Mouse (Mus musculus) intestine, postnatal 0 days (tissue): ENCODE measurements around the gene Tshz2. TPM values are rescaled to one million over a fixed set of nuclear protein-coding genes. Genes with fewer than 3 reads are reported as not detected.

ENCODE experiments used
- ATAC-seq: fragments of 200-750 bp; cut with Nextera tagmentation; 2 replicates; pipeline ENCODE4 v1.8.0; 2017; ENCODE audit warnings: mild to moderate bottlenecking, moderate TSS enrichment, moderate library complexity
- H3K27ac ChIP-seq: fragments of 300-500 bp; sonication (generic); 2 replicates; pipeline ENCODE4 v1.5.1; 2014; ENCODE audit warnings: mild to moderate bottlenecking, low read depth, low read length, moderate library complexity
- H3K27me3 ChIP-seq: fragments of 300-500 bp; sonication (generic); replicated peaks from 2 replicates; pipeline ENCODE4 v1.6.1; 2014; ENCODE audit warnings: low read length, mixed read lengths; ENCODE audit not compliant: control insufficient read depth, insufficient read depth
- H3K36me3 ChIP-seq: fragments of 300-500 bp; sonication (generic); 2 replicates; pipeline ENCODE4 v1.6.1; 2014; ENCODE audit warnings: mild to moderate bottlenecking, moderate library complexity; ENCODE audit not compliant: control insufficient read depth, insufficient read depth
- H3K4me1 ChIP-seq: fragments of 300-500 bp; sonication (generic); replicated peaks from 2 replicates; pipeline ENCODE4 v1.6.1; 2014; ENCODE audit warnings: antibody characterized with exemption, low read length, mixed read lengths; ENCODE audit not compliant: control insufficient read depth, insufficient read depth
- H3K4me2 ChIP-seq: fragments of 300-500 bp; sonication (generic); replicated peaks from 2 replicates; pipeline ENCODE4 v1.6.1; 2014; ENCODE audit warnings: low read depth, mild to moderate bottlenecking, moderate library complexity
- H3K4me3 ChIP-seq: fragments of 300-500 bp; sonication (generic); 2 replicates; pipeline ENCODE4 v1.5.1; 2014; ENCODE audit warnings: low read depth, low read length
- H3K9ac ChIP-seq: fragments of 300-500 bp; sonication (generic); 2 replicates; pipeline ENCODE4 v1.6.1; 2014; ENCODE audit warnings: mild to moderate bottlenecking, low read depth, low read length
- H3K9me3 ChIP-seq: fragments of 300-500 bp; sonication (generic); 2 replicates; pipeline ENCODE4 v1.6.1; 2016; ENCODE audit warnings: mixed run types; ENCODE audit not compliant: control insufficient read depth
- CTCF ChIP-seq: sonication (generic); IDR thresholded peaks from 2 replicates; pipeline ENCODE4 v1.5.1; 2016; ENCODE audit warnings: low read depth, mild to moderate bottlenecking, control low read depth, antibody characterized with exemption, moderate library complexity
- WGBS: fragments of 180-500 bp; shearing (Covaris S2); extraction: QIAGEN DNeasy Blood & Tissue Kit; methylation state at CpG from one replicate; pipeline ENCODE4 v1.1.7; 2014; 5-methylcytosine and 5-hydroxymethylcytosine counted together
- polyA plus RNA-seq: library from polyadenylated mRNA; unstranded; fragments of >200 nt; fragmentation: Nextera tagmentation; extraction: Ambion mirVana; gene quantifications from 2 replicates; pipeline ENCODE4 v1.2.1, GENCODE M21; 2015

Gene Tshz2
- polyA plus RNA-seq, 1 experiment from 2014 or later, result 6.3 TPM

GRCm38 (mm10) chr2:169621201-169621710 lies 11.6 kb upstream of the Tshz2 start:
- H3K9me3 ChIP-seq, result no peaks in the 10 kb centered on the region
- 0 out of 2 replicates have a peak overlapping the region, but pooled peaks have one; percentile 9 for H3K27ac ChIP-seq
- H3K4me1 ChIP-seq, result no peaks in the 10 kb centered on the region
- H3K36me3 ChIP-seq, result no peaks in the 10 kb centered on the region; the same call in 1 of the 2 replicates
- H3K4me3 ChIP-seq, result 0 out of 2 replicates have a peak overlapping the region, but pooled peaks have one; percentile 16
- peak; percentile 49 for TF ChIP-seq CTCF
- ATAC-seq, result no peak
- H3K4me2 ChIP-seq, result peak overlapping the region; percentile 49
- no peak overlapping the region for H3K9ac ChIP-seq
- H3K27me3 ChIP-seq, result no peaks in the 10 kb centered on the region
- 33% methylated on average over 15 of the region's 15 CpGs for WGBS

DNA sequence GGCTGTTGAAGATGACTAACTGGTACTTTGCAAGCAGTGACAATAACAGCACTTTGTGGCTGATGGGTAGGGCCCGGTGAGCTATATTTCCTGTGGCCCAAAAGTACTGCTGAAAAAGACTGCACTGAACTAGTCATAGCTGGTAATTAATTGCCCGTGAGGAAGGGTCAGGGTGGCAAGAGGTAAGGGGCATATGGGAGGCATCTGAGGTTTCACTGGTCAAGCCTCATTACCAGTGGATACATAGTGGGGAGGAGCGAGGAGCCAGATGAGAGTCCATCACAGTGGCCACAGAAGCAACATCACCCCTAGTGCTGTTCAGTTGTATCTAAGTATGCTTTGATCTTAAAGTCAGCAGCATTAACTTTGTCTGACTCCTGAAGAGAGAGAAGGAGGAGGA lies 2.7 kb upstream of the Tshz2 start:
- TF ChIP-seq CTCF, result no peak
- ATAC-seq, result no peak
- 86% methylated on average over 3 of the region's 3 CpGs for WGBS
- H3K4me3 ChIP-seq, result no peak overlapping the region
- H3K27ac ChIP-seq, result no peak overlapping the region
- no peaks in the 10 kb centered on the region; the same call in 1 of the 2 replicates for H3K36me3 ChIP-seq
- no peak overlapping the region for H3K4me2 ChIP-seq
- H3K9ac ChIP-seq, result no peak overlapping the region
- no peaks in the 10 kb centered on the region for H3K27me3 ChIP-seq
- no peaks in the 10 kb centered on the region for H3K9me3 ChIP-seq
- no peaks in the 10 kb centered on the region for H3K4me1 ChIP-seq

DNA sequence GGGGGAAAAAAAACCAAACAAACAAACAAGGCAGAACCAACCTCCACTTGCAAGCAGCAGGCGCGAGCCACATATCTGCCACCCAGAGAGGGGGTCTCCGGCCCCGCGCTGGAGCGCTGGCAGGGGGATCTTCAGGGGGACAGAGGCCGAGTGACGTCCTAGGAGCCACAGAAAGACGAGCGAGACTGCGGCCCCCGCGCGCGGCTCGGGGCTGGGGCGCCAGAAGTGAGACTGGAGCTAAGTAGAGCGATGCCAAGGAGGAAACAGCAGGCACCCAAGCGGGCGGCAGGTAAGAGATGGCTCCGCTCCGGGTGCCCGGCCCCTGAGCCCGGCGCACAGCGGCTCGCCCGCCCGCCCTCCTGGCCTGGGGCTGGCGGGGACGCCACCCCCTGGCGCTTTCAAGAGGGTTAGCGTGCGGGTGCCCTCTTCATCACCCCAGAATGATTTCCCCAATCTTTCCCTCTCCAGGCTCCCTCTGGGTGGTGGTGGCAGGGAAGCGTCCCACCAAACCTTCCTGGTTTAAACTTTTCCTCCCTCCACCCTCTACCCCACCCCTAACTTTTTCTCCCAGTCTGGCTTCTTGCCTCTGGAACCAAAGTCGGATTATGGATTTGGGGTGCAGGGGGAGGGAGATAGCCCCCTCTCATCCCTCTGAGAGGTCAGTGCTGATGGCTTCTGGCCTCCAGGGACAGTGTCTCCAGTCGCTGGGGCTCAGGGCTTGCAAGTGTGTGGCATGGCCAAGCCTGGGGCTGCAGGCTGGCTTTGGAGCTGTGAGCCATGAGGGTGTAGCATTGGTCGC lies 877 bp downstream of the Tshz2 start:
- peak overlapping the region; percentile 85 for H3K4me3 ChIP-seq
- no peaks in the 10 kb centered on the region for H3K9me3 ChIP-seq
- 0 out of 2 replicates have a peak, but pooled peaks have one; percentile 13 for TF ChIP-seq CTCF
- H3K9ac ChIP-seq, result peak overlapping the region; percentile 85
- no peaks in the 10 kb centered on the region for H3K27me3 ChIP-seq
- H3K4me1 ChIP-seq, result no peaks in the 10 kb centered on the region
- peak overlapping the region; percentile 94 for H3K4me2 ChIP-seq
- ATAC-seq, result peak; percentile 52; the same call in 1 of the 2 replicates
- WGBS, result under 1% methylated on average over 34 of the region's 38 CpGs
- H3K27ac ChIP-seq, result peak overlapping the region; percentile 84
- H3K36me3 ChIP-seq, result no peaks in the 10 kb centered on the region

DNA sequence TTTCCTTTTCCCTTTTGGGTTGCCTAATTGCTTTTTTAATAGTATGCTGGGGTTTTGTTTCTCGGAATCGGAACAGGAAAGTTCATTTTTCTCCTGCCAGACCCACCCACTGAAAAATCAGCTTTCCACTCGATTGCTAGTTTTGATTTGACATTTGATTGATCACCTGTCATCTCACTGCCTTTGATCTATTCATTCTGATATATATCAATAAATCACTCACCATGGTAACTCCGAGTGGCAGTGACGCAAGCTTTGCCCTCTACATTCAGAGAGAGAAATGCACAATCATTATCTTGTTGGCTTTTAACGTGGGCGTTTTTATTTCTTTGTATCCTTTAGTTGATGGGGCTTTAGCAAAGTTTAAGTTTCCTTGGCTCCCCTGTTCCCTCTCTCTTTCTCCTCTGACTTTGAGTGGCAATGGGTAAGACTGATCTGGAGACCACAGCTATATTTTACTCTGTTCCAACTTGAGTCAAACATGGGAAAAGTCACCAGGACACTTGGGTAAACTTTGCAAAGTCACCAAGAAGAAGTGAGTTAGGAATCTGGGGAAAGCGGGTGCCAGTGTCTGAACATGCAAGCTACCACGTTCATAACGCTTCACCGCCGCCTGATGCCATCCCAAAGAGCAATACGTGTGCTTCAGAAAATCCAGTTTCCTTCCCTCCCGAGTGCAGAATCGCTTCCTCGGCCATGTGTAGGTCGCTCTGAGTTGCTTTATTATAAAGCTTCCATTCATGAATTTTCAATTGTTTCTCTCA lies 2.0 kb downstream of the Tshz2 start:
- Histone ChIP-seq H3K9me3 (no peaks in the 10 kb centered on the region), H3K27me3 (no peaks in the 10 kb centered on the region), H3K4me3 (peak overlapping the region; percentile 85), H3K4me1 (no peaks in the 10 kb centered on the region), H3K9ac (peak overlapping the region; percentile 85), H3K36me3 (no peaks in the 10 kb centered on the region), H3K27ac (peak overlapping the region; percentile 84), H3K4me2 (peak overlapping the region; percentile 94)
- TF ChIP-seq CTCF, result no peak
- no peak for ATAC-seq
- WGBS, result 23% methylated on average over 17 of the region's 17 CpGs

DNA sequence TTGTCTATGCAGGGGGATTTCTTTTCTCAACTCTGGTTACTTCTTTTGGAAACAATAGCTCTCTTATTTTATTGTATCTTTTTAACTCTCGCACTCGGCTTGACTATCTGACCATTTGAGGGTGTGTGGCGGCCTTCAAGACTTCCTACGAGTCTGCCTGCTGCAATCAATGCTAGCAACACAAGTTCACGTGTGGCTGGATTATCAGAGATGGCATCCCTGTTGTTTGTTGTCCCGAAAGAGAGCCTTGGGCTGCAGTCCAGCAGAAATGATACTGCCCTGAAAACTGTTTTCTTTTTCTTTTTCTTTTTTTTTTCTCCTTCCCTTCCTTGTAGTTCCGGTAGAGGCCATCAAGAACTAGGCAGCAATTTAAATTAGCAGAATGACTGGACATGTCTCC lies 2.6 kb downstream of the Tshz2 start:
- H3K4me1 ChIP-seq, result 0 out of 2 replicates have a peak, but pooled peaks cover 5% of the 10 kb centered on the region
- peak overlapping the region; percentile 94 for H3K4me2 ChIP-seq
- TF ChIP-seq CTCF, result no peak
- no peaks in the 10 kb centered on the region for H3K9me3 ChIP-seq
- peak overlapping the region; percentile 85 for H3K4me3 ChIP-seq
- 27% methylated on average over 7 of the region's 7 CpGs for WGBS
- no peaks in the 10 kb centered on the region for H3K27me3 ChIP-seq
- ATAC-seq, result no peak
- peak overlapping the region; percentile 85; the same call in 1 of the 2 replicates for H3K9ac ChIP-seq
- no peaks in the 10 kb centered on the region for H3K36me3 ChIP-seq
- H3K27ac ChIP-seq, result 0 out of 2 replicates have a peak overlapping the region, but pooled peaks have one; percentile 57

DNA sequence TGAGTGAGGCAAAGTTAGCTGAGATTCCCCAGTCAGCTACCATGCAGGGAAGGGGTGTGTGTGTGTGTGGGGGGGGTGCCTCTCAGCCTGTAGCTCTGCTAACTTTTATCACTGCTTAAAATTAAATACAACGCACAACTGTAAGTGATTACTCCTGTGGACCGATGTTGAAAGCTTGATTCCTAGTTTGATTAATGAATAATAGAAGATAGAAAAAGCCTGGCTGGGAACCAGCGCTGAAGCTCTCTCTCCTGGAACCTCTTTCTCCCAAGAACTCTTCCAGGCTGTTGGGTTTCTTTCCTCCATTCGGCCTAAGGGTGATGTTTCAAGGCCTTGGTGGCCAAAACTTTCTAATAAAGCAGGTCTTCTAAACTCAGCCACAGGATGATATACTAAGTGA lies 3.6 kb downstream of the Tshz2 start:
- peak overlapping the region; percentile 94 for H3K4me2 ChIP-seq
- H3K27ac ChIP-seq, result peak overlapping the region; percentile 46
- WGBS, result 38% methylated on average over 4 of the region's 4 CpGs
- no peak for TF ChIP-seq CTCF
- ATAC-seq, result no peak
- H3K9ac ChIP-seq, result 0 out of 2 replicates have a peak overlapping the region, but pooled peaks have one; percentile 26
- no peaks in the 10 kb centered on the region for H3K9me3 ChIP-seq
- no peaks in the 10 kb centered on the region for H3K36me3 ChIP-seq
- H3K4me3 ChIP-seq, result peak overlapping the region; percentile 16
- H3K4me1 ChIP-seq, result 0 out of 2 replicates have a peak, but pooled peaks cover 7% of the 10 kb centered on the region
- H3K27me3 ChIP-seq, result no peaks in the 10 kb centered on the region
